Mouse (Mus musculus): Measurements from ENCODE around the gene Zfp740.

DNA sequence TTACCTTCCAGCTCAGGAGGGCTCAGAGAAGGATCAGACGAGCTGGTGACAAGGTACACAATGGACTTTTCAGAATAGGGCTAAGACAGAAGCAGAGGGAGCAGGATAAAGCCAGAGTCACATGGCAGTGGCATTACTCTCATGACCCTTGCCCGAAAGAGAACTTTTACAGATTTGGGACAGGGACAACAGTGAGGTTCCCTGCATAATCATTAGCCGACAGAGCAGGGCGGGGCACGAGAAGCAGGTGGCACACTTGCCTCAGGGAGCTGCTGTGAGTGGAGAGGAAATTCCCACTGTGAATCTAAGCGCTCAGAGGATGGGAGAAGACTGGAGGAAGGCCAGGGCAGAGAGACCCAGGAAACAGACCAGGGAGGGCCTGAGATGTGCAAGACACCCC lies 14.2 kb upstream of the Zfp740 start:
- no peak for TF ChIP-seq POLR2A (IDR thresholded peaks at IDR 0.05; ENCODE audit: insufficient read depth, low read depth, low read length)
- no peak for TF ChIP-seq CTCF (IDR thresholded peaks at IDR 0.05; ENCODE audit: insufficient read depth, low read depth, low read length)

Measured in olfactory bulb, adult 2 months (tissue).